Mouse (Mus musculus) right cerebral cortex, postnatal 10 days (tissue): Measurements from ENCODE around the gene Tmem150a.
A peak's percentile ranks its signal among the peaks of the same experiment; 100 is the strongest.

Source experiments
- DNase-seq, 2 experiments: peaks; one replicate each; pipeline ENCODE4 v3.0.0; 2021; ENCODE audit warnings: low spot score in 2 of 2

The Tmem150a gene

GRCm38 (mm10) chr6:72352636-72353405, 2.4 kb upstream of the Tmem150a start:
- peak in 1 of 2 experiments; percentile 54 for DNase-seq

GRCm38 (mm10) chr6:72354025-72354424, 1.2 kb upstream of the Tmem150a start:
- no peak for DNase-seq

DNA sequence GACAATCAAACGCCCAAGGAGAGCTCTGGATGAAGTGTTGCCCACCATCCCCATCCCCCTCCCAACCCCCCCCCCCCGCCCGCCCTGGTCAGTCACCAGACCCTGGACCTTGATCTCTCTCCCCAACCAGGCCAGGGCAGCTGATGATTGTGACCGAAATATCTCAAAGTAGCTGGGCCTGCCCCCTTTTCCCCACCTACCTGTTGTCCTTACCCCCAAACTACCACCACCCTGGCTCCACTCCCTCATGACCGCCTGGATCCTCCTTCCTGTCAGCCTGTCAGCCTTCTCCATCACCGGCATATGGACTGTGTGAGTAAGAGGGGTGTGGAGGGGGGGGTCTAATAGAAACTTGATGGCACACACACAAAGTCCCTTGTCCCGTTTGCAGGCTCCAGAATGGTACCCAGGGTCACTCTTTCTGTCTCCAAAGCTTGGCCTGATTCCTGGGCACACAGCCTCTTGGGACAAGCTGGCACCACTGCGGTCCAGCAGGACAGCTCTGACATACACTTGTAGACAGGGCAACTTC, 820 bp downstream of the Tmem150a start:
- DNase-seq, result peak; percentile 52 to 60

DNA sequence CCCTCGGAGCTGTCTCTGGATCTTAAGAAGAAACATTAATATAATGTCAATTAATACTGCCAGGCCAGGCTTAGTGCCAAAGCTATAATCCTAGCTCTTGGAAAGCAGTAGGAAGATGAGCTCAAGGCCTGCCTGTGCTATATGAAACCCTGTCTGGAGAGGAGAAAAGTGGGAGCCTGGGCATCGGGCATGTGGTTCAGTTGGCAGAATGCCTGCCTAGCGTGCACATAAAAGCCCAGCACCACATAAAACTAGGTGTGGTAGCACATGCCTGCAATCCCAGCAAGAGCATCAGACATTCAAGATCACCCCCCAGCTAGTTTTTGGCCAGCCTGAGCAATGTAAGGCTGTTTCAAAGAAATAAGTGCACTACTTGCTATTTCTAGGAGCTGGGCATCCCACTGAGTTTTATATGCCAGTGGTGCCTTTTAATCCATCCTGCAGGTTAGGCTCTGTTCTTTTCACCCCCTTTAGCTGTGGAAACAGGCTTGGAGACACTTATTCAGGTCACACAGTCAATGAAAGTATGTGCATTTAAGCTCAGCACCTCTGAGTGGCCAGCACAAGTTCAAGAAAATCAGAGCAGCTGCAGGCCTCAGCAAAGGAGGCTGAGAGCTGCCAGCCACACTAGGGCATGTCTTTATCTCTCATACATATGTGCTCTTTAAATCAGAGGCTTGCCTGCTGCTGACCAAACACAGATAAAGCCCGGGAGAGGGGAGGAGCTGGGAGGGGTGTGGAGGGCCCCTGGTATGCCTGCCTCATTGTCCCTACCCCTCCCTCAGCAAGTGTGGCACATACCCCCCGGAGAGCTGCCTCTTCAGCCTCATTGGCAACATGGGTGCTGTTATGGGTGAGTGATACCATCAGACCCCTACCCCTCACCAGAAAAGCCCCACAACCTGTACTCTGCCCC, 2.2 kb downstream of the Tmem150a start:
- DNase-seq, result peak in 1 of 2 experiments; percentile 55

DNA sequence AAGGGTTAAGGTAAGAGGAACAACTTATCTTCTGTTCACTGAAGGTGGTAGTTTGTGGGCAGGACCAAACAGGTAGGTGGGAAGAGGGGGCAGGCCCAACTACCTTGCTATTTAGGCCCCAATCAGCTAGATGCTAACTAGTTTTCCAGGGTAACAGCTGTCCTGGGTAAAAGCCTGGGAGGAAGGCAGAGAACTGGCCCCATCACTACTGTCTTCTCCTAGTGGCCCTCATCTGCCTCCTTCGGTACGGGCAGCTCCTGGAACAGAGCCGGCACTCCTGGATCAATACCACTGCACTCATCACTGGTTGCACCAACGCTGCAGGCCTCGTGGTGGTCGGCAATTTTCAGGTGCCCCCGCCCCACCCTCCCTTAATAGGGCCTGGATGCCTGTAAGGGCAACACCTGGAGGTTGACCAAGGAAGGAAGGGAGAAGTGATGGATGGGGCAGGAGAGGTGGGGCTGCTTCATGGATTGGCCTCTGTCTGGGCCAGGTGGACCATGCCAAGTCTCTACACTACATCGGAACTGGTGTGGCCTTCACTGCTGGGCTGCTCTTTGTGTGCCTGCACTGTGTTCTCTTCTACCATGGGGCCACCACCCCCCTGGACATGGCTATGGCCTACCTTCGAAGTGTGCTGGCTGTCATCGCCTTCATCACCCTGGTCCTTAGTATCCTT, 3.0 kb downstream of the Tmem150a start:
- DNase-seq, result no peak

GRCm38 (mm10) chr6:72359343-72359742, 4.1 kb downstream of the Tmem150a start:
- no peak for DNase-seq

GRCm38 (mm10) chr6:72359891-72360598, 4.8 kb downstream of the Tmem150a start:
- no peak for DNase-seq

GRCm38 (mm10) chr6:72360599-72360935, 5.3 kb downstream of the Tmem150a start:
- peak in 1 of 2 experiments; percentile 52 for DNase-seq

DNA sequence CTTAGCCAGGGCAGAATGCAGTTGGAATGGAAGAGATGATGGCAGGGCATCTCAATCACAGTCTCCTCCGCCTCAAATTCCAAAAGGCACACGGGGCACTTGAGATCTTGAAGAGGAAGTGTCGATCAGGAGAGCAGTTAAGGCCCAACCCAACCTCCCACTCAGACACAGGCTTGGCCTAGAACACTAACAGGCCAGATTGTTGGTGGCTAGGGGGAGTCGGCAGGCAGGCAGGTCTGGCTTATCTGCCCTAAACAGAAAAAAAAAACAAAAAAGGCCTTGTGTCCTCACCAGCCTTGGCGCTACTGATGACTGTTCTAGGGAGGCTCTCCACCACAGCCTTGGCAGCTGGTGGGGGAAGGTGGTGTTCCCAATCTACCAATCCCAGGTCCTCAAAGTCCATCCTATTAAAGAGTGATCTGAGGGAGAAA, 5.9 kb downstream of the Tmem150a start:
- no peak for DNase-seq

GRCm38 (mm10) chr6:72362132-72363028, 7.1 kb downstream of the Tmem150a start:
- peak; percentile 97 to 99 for DNase-seq

DNA sequence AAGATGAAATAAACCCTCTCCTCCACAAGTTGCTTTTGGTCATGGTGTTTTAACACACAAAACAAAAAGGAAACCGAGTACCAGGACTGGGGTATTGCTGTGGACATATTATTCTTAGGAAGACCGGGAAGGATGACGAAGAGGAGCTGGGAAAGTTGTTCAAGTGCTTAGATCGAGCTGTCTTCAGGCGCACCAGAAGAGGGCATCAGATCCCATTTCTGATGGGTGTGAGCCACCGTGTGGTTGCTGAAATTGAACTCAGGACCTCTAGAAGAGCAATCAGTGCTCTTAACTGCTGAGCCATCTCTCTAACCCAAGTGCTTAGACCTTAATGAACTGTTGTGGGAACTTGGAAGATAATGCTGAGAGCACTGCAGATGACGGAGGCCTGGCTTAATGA, 8.8 kb downstream of the Tmem150a start:
- DNase-seq, result no peak

DNA sequence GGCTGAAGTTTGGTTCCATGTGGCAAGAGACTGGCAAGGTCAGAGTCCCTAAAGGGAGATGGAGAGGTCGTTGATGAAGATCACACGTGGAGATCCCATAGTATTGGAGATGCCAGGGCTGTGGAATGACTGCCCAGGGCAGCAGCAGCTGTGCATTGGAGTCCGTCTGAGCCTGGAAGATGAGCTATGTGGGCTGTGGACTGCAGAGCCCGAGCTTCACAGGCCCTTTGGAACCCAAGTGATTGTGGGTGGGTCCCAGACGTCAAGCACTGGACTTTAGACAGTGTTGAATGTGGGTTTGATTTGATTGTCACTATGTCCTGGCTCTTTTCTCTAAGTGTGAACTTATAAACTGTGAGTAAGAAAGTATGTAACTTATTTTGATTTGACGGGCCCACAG, 9.7 kb downstream of the Tmem150a start:
- no peak for DNase-seq

GRCm38 (mm10) chr6:72366304-72366703, 11.1 kb downstream of the Tmem150a start:
- DNase-seq, result no peak

- no peak for DNase-seq
Measured at GRCm38 (mm10) chr6:72366844-72367443, 11.7 kb downstream of the Tmem150a start, which contains the start of gene Rnf181. Gene Rnf181 (minus strand): TSS chr6:72366956.

DNA sequence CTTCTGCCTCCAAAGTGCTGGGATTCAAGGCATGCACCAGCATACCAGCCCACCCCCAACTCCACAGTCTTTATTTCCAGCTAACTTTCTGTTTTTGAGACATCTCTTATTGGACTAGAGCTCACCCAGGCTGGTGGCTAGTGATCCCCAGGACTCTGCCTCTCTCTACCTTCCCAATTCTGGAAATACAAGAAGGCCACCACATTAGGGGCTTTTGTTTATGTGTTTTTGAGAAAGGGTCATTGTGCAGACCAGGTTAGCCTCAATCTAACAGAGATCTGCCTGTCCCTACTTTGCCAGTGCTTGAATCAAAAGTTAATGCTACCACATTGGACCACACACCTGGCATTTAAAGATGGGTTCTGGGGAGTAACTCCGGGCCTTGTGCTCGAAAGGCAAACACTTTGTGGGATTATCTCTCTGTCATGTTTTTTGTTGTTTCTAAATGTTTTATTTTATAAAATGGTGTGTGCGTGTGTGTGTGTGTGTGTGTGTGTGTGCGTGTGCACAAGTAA, 12.3 kb downstream of the Tmem150a start:
- no peak for DNase-seq

GRCm38 (mm10) chr6:72369557-72369956, 14.3 kb downstream of the Tmem150a start:
- no peak for DNase-seq

GRCm38 (mm10) chr6:72370091-72370490, 14.8 kb downstream of the Tmem150a start:
- DNase-seq, result no peak

GRCm38 (mm10) chr6:72371147-72371546, 15.9 kb downstream of the Tmem150a start:
- DNase-seq, result peak; percentile 64 to 68

- DNase-seq, result no peak
Measured at GRCm38 (mm10) chr6:72371571-72371970, 16.3 kb downstream of the Tmem150a start.
